Mouse (Mus musculus): ENCODE results near the gene Gab3. TPM values are rescaled to one million over a fixed set of nuclear protein-coding genes. Genes with fewer than 3 reads are reported as not detected.

The Gab3 gene
- polyA plus RNA-seq (2012; rRNA removed) = 1.6 and 2.0 TPM in 2 replicates
- 2.4 and 2.7 TPM in 2 replicates for polyA plus RNA-seq (2014; fragmentation: Nextera tagmentation; extraction: Ambion mirVana)

DNA sequence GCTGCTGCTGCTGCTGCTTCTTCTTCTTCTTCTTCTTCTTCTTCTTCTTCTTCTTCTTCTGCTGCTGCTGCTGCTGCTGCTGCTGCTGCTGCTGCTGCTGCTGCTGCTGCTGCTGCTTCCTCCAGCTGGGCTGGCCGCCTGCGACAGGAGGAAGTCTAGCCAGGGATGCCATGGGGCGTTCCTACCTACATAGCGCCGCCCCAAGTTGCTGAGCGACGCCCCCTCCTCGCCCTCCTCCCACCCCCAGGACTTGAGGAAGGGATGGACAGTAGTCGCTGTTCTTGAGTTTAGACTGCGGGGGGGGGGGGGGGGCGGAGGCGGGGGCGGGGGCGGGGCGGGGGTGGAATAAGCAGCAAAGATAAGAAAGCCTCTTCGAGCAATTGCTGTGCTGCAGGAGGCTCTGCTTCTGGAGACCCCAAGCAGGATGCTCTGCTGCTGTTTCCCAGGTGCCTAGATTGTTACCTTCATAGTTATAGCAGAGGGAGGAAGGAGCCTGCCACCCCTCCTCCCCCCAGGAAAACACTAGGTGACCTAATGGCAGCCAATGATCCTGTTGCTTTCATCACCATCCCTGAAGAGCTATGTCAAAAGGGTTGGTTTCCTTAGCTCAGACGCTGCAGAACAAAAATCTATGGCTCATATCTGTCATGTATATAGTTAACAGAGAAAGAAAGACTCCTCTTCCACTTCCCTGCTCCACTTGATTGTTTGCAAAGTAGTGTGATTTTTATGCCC, at the start of gene Gab3:
Gab3 (minus strand) TSS at position 685 of the 735 bp plus-strand sequence.
- Histone ChIP-seq H3K4me2 (replicated peaks; ENCODE audit: low read depth, low read length, severe bottlenecking) (peak within 1 kb of the TSS; percentile 48), H3K36me3 (ENCODE audit: control insufficient read depth, insufficient read depth, low read length) (no peaks in the 10 kb centered on the region), H3K4me3 (replicated peaks; ENCODE audit: low read length) (peak within 1 kb of the TSS; percentile 47), H3K9ac (ENCODE audit: low read depth, low read length, severe bottlenecking) (peak within 1 kb of the TSS; percentile 54), H3K27me3 (ENCODE audit: control insufficient read depth, insufficient read depth, low read length) (no peaks in the 10 kb centered on the region), H3K4me1 (ENCODE audit: control insufficient read depth, insufficient read depth, low read length) (no peaks in the 10 kb centered on the region), H3K27ac (replicated peaks; ENCODE audit: low read depth, low read length) (no peak within 1 kb of the TSS), H3K9me3 (ENCODE audit: control insufficient read depth, low read length) (no peaks in the 10 kb centered on the region)
- peak; percentile 73; the same call in 1 of the 2 replicates for ATAC-seq (ENCODE audit: low FRiP score, low read depth)
- TF ChIP-seq POLR2A (IDR thresholded peaks at IDR 0.05; ENCODE audit: borderline replicate concordance, extremely low read depth, insufficient read depth, insufficient read length) = no peak
- peak; percentile 57 for DNase-seq (ENCODE audit: low spot score)
- WGBS = 25% methylated on average over 11 of the region's 17 CpGs

DNA sequence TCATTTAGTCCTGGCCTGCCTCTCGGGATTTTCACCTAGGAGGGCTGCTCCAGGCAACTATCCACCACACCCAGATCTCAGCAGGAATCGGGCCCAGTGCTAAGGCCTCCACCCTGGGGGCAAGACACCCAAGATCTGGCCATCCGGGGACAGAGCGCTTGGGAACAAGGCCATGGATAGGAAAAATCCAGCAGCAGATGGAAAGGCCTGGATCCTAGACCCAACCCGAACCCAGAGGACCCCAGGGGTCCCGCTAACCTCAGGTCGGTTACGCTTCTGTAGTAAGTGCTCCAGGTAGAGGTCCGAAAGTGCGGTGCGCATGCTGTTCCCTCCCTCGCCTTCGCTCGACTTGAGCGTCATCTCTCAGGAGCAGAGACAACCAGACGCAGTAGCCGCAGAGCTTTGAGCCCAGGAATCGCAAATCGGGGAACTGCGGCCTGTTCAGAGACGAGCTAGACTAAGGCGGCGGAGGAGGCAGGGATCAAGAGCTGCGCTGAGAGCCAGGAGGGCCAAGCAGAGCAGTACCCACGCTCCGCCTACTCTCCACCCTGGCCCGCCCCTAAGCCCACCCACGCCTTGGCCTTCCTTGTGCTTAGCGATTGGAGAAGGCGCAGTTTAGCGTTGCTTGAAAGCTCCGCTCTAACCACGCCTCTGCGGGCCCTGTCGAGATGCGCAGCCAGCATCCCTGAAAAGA, 45.4 kb upstream of the Gab3 start, which contains the start of gene Mpp1:
Mpp1 (minus strand) TSS at position 550 of the 694 bp plus-strand sequence.
- TF ChIP-seq POLR2A (IDR thresholded peaks at IDR 0.05; ENCODE audit: borderline replicate concordance, extremely low read depth, insufficient read depth, insufficient read length) = no peak
- H3K9me3 ChIP-seq (ENCODE audit: control insufficient read depth, low read length) = no peaks in the 10 kb centered on the region
- peak within 1 kb of the TSS; percentile 46 for H3K4me2 ChIP-seq (replicated peaks; ENCODE audit: low read depth, low read length, severe bottlenecking)
- ATAC-seq (ENCODE audit: low FRiP score, low read depth) (peak; percentile 99), DNase-seq (ENCODE audit: low spot score) (peak; percentile 90)
- no peaks in the 10 kb centered on the region for H3K36me3 ChIP-seq (ENCODE audit: control insufficient read depth, insufficient read depth, low read length)
- no peaks in the 10 kb centered on the region for H3K4me1 ChIP-seq (ENCODE audit: control insufficient read depth, insufficient read depth, low read length)
- H3K4me3 ChIP-seq (replicated peaks; ENCODE audit: low read length) = peak within 1 kb of the TSS; percentile 50
- peak within 1 kb of the TSS; percentile 76 for H3K27ac ChIP-seq (replicated peaks; ENCODE audit: low read depth, low read length)
- 22% methylated on average over 35 of the region's 36 CpGs for WGBS
- H3K27me3 ChIP-seq (ENCODE audit: control insufficient read depth, insufficient read depth, low read length) = no peaks in the 10 kb centered on the region
- H3K9ac ChIP-seq (ENCODE audit: low read depth, low read length, severe bottlenecking) = peak within 1 kb of the TSS; percentile 69

DNA sequence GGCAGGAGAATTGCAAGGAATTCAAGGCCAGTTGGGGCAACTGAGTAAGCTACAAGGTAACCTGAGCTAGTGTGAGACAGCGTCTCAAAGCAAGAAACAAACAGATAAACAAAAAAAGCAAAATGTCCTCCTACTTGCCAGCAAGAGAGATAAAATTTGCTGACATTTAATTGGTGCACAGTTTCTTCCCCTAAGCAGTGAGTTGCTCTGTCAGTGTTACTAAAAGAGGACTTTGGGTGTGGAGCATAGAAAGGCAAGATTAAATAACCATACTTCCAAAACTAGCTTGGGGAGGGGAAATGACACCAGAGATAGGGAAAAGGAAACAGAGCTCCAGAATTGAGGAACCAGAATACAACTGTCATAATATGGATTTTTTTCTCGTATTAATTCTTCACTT, 44.2 kb upstream of the Gab3 start:
- Histone ChIP-seq H3K27ac (replicated peaks; ENCODE audit: low read depth, low read length) (no peak overlapping the region), H3K36me3 (ENCODE audit: control insufficient read depth, insufficient read depth, low read length) (peaks cover 7% of the 10 kb centered on the region), H3K4me1 (ENCODE audit: control insufficient read depth, insufficient read depth, low read length) (no peaks in the 10 kb centered on the region), H3K4me2 (replicated peaks; ENCODE audit: low read depth, low read length, severe bottlenecking) (no peak overlapping the region; the same call in 1 of the 2 replicates), H3K9ac (ENCODE audit: low read depth, low read length, severe bottlenecking) (no peak overlapping the region), H3K9me3 (ENCODE audit: control insufficient read depth, low read length) (no peaks in the 10 kb centered on the region), H3K4me3 (replicated peaks; ENCODE audit: low read length) (no peak overlapping the region), H3K27me3 (ENCODE audit: control insufficient read depth, insufficient read depth, low read length) (no peaks in the 10 kb centered on the region)
- DNase-seq (ENCODE audit: low spot score) (no peak), ATAC-seq (ENCODE audit: low FRiP score, low read depth) (no peak)
- no peak for TF ChIP-seq POLR2A (IDR thresholded peaks at IDR 0.05; ENCODE audit: borderline replicate concordance, extremely low read depth, insufficient read depth, insufficient read length)
- 71% methylated on average over 2 of the region's 2 CpGs for WGBS

DNA sequence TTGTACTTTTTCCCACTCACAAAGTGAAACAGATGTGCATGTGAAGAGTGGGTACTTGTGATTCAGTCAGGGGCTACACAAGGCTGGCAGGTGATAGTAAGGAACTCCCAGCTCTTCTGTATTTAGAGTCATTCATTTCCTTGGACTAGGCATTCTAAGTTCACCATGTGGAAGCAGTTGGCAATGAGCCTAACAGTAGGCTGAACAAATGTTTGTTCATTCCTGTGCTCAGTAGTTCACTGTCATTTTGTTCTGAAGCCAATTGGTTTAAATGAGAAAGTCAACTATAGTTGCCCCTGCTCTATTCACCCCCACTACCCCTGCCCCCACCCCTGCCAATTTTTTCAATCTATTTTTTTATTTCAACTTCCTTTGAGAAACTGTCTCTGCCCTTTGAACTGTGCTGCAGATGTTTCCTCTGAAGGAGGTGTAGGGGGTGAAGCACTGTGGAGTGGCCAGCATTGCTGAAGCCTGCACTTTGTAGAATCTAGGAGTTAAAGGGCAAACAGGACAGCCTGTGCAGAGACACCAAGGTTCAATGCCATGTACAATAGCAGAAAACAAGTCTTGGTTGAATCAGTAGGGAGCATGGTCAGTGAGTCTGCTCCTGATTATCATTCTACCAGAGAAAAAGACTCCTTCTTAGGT, 43.2 kb upstream of the Gab3 start:
- ATAC-seq (ENCODE audit: low FRiP score, low read depth) (no peak), DNase-seq (ENCODE audit: low spot score) (peak; percentile 4)
- H3K4me1 ChIP-seq (ENCODE audit: control insufficient read depth, insufficient read depth, low read length) = no peaks in the 10 kb centered on the region
- H3K9me3 ChIP-seq (ENCODE audit: control insufficient read depth, low read length) = no peaks in the 10 kb centered on the region
- H3K9ac ChIP-seq (ENCODE audit: low read depth, low read length, severe bottlenecking) = no peak overlapping the region
- H3K27me3 ChIP-seq (ENCODE audit: control insufficient read depth, insufficient read depth, low read length) = no peaks in the 10 kb centered on the region
- TF ChIP-seq POLR2A (IDR thresholded peaks at IDR 0.05; ENCODE audit: borderline replicate concordance, extremely low read depth, insufficient read depth, insufficient read length) = no peak
- no peak overlapping the region for H3K4me3 ChIP-seq (replicated peaks; ENCODE audit: low read length)
- peaks cover 7% of the 10 kb centered on the region for H3K36me3 ChIP-seq (ENCODE audit: control insufficient read depth, insufficient read depth, low read length)
- H3K4me2 ChIP-seq (replicated peaks; ENCODE audit: low read depth, low read length, severe bottlenecking) = no peak overlapping the region
- H3K27ac ChIP-seq (replicated peaks; ENCODE audit: low read depth, low read length) = no peak overlapping the region

DNA sequence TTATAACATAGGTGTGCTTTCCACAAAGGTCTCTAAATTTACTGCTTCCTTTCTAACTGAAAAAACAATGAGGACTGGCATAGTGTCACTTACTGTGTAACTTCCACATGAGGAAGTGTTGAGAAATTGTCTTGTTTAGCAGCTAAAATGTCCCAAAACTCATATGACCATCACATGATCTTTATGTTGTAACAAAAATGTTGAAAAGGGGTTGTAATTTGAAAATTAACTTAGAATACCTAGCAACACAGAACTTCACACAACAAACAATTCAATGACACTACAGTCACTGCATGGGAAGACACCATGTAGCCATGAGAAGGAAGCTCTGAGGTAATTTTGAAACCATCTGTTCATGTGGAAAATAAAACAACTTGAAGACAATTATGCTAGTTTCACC, 41.6 kb upstream of the Gab3 start:
- Histone ChIP-seq H3K4me1 (ENCODE audit: control insufficient read depth, insufficient read depth, low read length) (no peaks in the 10 kb centered on the region), H3K4me2 (replicated peaks; ENCODE audit: low read depth, low read length, severe bottlenecking) (no peak overlapping the region), H3K27ac (replicated peaks; ENCODE audit: low read depth, low read length) (no peak overlapping the region), H3K4me3 (replicated peaks; ENCODE audit: low read length) (no peak overlapping the region), H3K9ac (ENCODE audit: low read depth, low read length, severe bottlenecking) (no peak overlapping the region), H3K36me3 (ENCODE audit: control insufficient read depth, insufficient read depth, low read length) (peaks cover 7% of the 10 kb centered on the region), H3K27me3 (ENCODE audit: control insufficient read depth, insufficient read depth, low read length) (no peaks in the 10 kb centered on the region), H3K9me3 (ENCODE audit: control insufficient read depth, low read length) (no peaks in the 10 kb centered on the region)
- no peak for ATAC-seq (ENCODE audit: low FRiP score, low read depth)
- DNase-seq (ENCODE audit: low spot score) = no peak
- TF ChIP-seq POLR2A (IDR thresholded peaks at IDR 0.05; ENCODE audit: borderline replicate concordance, extremely low read depth, insufficient read depth, insufficient read length) = no peak

Data from limb, embryonic 14.5 days (tissue).